Mouse (Mus musculus): Measurements from ENCODE around the gene Smg5. TPM values are rescaled to one million over a fixed set of nuclear protein-coding genes. Genes with fewer than 3 reads are reported as not detected.

Gene Smg5
- total and polyA plus RNA-seq, 2 experiments from 2014 or later, result 33.8 to 96.5 TPM

DNA sequence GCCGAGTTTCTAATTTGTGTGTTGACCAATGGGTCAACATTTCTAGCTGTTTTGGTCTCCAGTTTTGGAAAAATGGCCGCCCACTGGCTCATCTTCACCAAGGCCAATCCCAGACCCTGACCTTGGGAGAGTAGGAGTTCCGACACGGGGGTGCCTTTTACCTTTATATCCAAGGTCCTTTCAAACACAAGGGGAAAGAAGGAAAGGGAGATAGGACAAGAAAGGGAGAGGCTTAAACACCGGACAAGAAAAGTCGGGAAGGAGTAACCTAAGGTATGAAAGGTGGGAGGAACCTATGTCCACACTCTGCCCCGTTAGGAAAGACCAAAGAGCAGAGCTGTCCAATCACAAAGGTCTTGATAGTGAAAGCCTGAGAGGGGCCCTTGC lies 74.6 kb downstream of the Smg5 start:
- H3K9me3 ChIP-seq (ENCODE audit: low read length), result no peaks in the 10 kb centered on the region
- H3K9ac ChIP-seq, result 0 out of 2 replicates have a peak overlapping the region, but pooled peaks have one; percentile 73
- H3K27ac ChIP-seq (ENCODE audit: low read depth, low read length), result peak overlapping the region; percentile 90; the same call in 1 of the 2 replicates
- DNase-seq (no peak), ATAC-seq (no peak)
- H3K36me3 ChIP-seq (ENCODE audit: insufficient read depth), result peaks cover 42% of the 10 kb centered on the region
- WGBS, result 23% methylated on average over 7 of the region's 7 CpGs
- H3K4me3 ChIP-seq (ENCODE audit: low read depth, low read length), result peak overlapping the region; percentile 70
- H3K4me2 ChIP-seq (ENCODE audit: low read depth), result peak overlapping the region; percentile 63
- TF ChIP-seq CTCF (IDR thresholded peaks at IDR 0.05; ENCODE audit: low read depth), result no peak
- H3K4me1 ChIP-seq (ENCODE audit: insufficient read depth), result peaks cover 7% of the 10 kb centered on the region; the same call in 1 of the 2 replicates
- H3K27me3 ChIP-seq (ENCODE audit: insufficient read depth, low read length), result no peaks in the 10 kb centered on the region

- H3K4me1 ChIP-seq (ENCODE audit: insufficient read depth), result peaks cover 7% of the 10 kb centered on the region; the same call in 1 of the 2 replicates
These were observed 75.6 kb downstream of the Smg5 start for GRCm38 (mm10) chr3:88411681-88412080.

More at GRCm38 (mm10) chr3:88411681-88412080, 75.6 kb downstream of the Smg5 start:
- Histone ChIP-seq H3K9me3 (ENCODE audit: low read length) (no peaks in the 10 kb centered on the region), H3K4me2 (ENCODE audit: low read depth) (no peak overlapping the region), H3K27ac (ENCODE audit: low read depth, low read length) (no peak overlapping the region), H3K9ac (no peak overlapping the region), H3K36me3 (ENCODE audit: insufficient read depth) (peaks cover 53% of the 10 kb centered on the region), H3K4me3 (ENCODE audit: low read depth, low read length) (no peak overlapping the region), H3K27me3 (ENCODE audit: insufficient read depth, low read length) (no peaks in the 10 kb centered on the region)
- ATAC-seq (no peak), DNase-seq (no peak)
- TF ChIP-seq CTCF (IDR thresholded peaks at IDR 0.05; ENCODE audit: low read depth), result no peak
- WGBS, result 94% methylated on average over 4 of the region's 4 CpGs

Other genes with a start within 250 kb of the Smg5 start
- 45.0 and 53.0 TPM in 2 replicates for gene Mef2d, start 193.9 kb upstream of the Smg5 start, total RNA-seq (2014; rRNA removed)
- 30.9 and 34.0 TPM in 2 replicates for gene Mef2d, start 193.9 kb upstream of the Smg5 start, polyA plus RNA-seq (2015; fragmentation: Nextera tagmentation; extraction: Ambion mirVana)
- gene Rhbg, start 81.6 kb upstream of the Smg5 start, total RNA-seq (2014; rRNA removed), result 0.19 TPM in 1 of 2 replicates, not detected in the other
- gene Rhbg, start 81.6 kb upstream of the Smg5 start, polyA plus RNA-seq (2015; fragmentation: Nextera tagmentation; extraction: Ambion mirVana), result 0.21 and 0.25 TPM in 2 replicates
- gene Gm38392, start 49.0 kb upstream of the Smg5 start, total RNA-seq (2014; rRNA removed), result 0.69 TPM in 1 of 2 replicates, not detected in the other
- 0.16 TPM in 1 of 2 replicates, not detected in the other for gene Gm38392, start 49.0 kb upstream of the Smg5 start, polyA plus RNA-seq (2015; fragmentation: Nextera tagmentation; extraction: Ambion mirVana)
- 1.2 and 5.0 TPM in 2 replicates for gene Tsacc, start 39.3 kb upstream of the Smg5 start, total RNA-seq (2014; rRNA removed)
- 11.9 and 12.0 TPM in 2 replicates for gene Tsacc, start 39.3 kb upstream of the Smg5 start, polyA plus RNA-seq (2015; fragmentation: Nextera tagmentation; extraction: Ambion mirVana)
- 373 and 393 TPM in 2 replicates for gene Cct3, start 39.1 kb upstream of the Smg5 start, total RNA-seq (2014; rRNA removed)
- gene Cct3, start 39.1 kb upstream of the Smg5 start, polyA plus RNA-seq (2015; fragmentation: Nextera tagmentation; extraction: Ambion mirVana), result 440 and 452 TPM in 2 replicates
- 44.8 and 55.2 TPM in 2 replicates for gene Glmp, start 11.2 kb upstream of the Smg5 start, total RNA-seq (2014; rRNA removed)
- 118 and 125 TPM in 2 replicates for gene Glmp, start 11.2 kb upstream of the Smg5 start, polyA plus RNA-seq (2015; fragmentation: Nextera tagmentation; extraction: Ambion mirVana)
- 0.33 and 1.5 TPM in 2 replicates for gene Tmem79, start 112 bp upstream of the Smg5 start, total RNA-seq (2014; rRNA removed)
- 0.79 and 0.92 TPM in 2 replicates for gene Tmem79, start 112 bp upstream of the Smg5 start, polyA plus RNA-seq (2015; fragmentation: Nextera tagmentation; extraction: Ambion mirVana)
- gene Paqr6, start 28.3 kb downstream of the Smg5 start, total RNA-seq (2014; rRNA removed), result 1.3 and 3.3 TPM in 2 replicates
- gene Paqr6, start 28.3 kb downstream of the Smg5 start, polyA plus RNA-seq (2015; fragmentation: Nextera tagmentation; extraction: Ambion mirVana), result 2.7 and 3.0 TPM in 2 replicates
- not detected in 2 replicates for gene Bglap3, start 36.5 kb downstream of the Smg5 start, total RNA-seq (2014; rRNA removed)
- not detected in 2 replicates for gene Bglap3, start 36.5 kb downstream of the Smg5 start, polyA plus RNA-seq (2015; fragmentation: Nextera tagmentation; extraction: Ambion mirVana)
- 9.2 TPM in 1 of 2 replicates, not detected in the other for gene Bglap2, start 42.4 kb downstream of the Smg5 start, total RNA-seq (2014; rRNA removed)
- not detected in 2 replicates for gene Bglap2, start 42.4 kb downstream of the Smg5 start, polyA plus RNA-seq (2015; fragmentation: Nextera tagmentation; extraction: Ambion mirVana)
- 0.76 TPM in 1 of 2 replicates, not detected in the other for gene Bglap, start 48.2 kb downstream of the Smg5 start, total RNA-seq (2014; rRNA removed)
- gene Bglap, start 48.2 kb downstream of the Smg5 start, polyA plus RNA-seq (2015; fragmentation: Nextera tagmentation; extraction: Ambion mirVana), result not detected in 2 replicates
- 22.5 and 23.8 TPM in 2 replicates for gene Pmf1, start 74.1 kb downstream of the Smg5 start, total RNA-seq (2014; rRNA removed)
- gene Pmf1, start 74.1 kb downstream of the Smg5 start, polyA plus RNA-seq (2015; fragmentation: Nextera tagmentation; extraction: Ambion mirVana), result 27.4 and 30.5 TPM in 2 replicates
- gene Slc25a44, start 88.9 kb downstream of the Smg5 start, total RNA-seq (2014; rRNA removed), result 51.4 and 63.3 TPM in 2 replicates
- 35.6 and 36.9 TPM in 2 replicates for gene Slc25a44, start 88.9 kb downstream of the Smg5 start, polyA plus RNA-seq (2015; fragmentation: Nextera tagmentation; extraction: Ambion mirVana)
- 31.5 and 33.0 TPM in 2 replicates for gene Sema4a, start 124.9 kb downstream of the Smg5 start, total RNA-seq (2014; rRNA removed)
- gene Sema4a, start 124.9 kb downstream of the Smg5 start, polyA plus RNA-seq (2015; fragmentation: Nextera tagmentation; extraction: Ambion mirVana), result 19.1 and 25.8 TPM in 2 replicates
- 49.4 and 71.3 TPM in 2 replicates for gene Lmna, start 173.7 kb downstream of the Smg5 start, total RNA-seq (2014; rRNA removed)
- gene Lmna, start 173.7 kb downstream of the Smg5 start, polyA plus RNA-seq (2015; fragmentation: Nextera tagmentation; extraction: Ambion mirVana), result 51.4 and 52.9 TPM in 2 replicates
- gene Mex3a, start 196.1 kb downstream of the Smg5 start, total RNA-seq (2014; rRNA removed), result 64.5 and 71.9 TPM in 2 replicates
- 16.2 and 20.5 TPM in 2 replicates for gene Mex3a, start 196.1 kb downstream of the Smg5 start, polyA plus RNA-seq (2015; fragmentation: Nextera tagmentation; extraction: Ambion mirVana)
- gene Rab25, start 212.0 kb downstream of the Smg5 start, total RNA-seq (2014; rRNA removed), result not detected in 2 replicates
- 0.33 TPM in 1 of 2 replicates, not detected in the other for gene Rab25, start 212.0 kb downstream of the Smg5 start, polyA plus RNA-seq (2015; fragmentation: Nextera tagmentation; extraction: Ambion mirVana)
- gene Lamtor2, start 216.8 kb downstream of the Smg5 start, total RNA-seq (2014; rRNA removed), result 52.2 and 55.5 TPM in 2 replicates
- 186 and 202 TPM in 2 replicates for gene Lamtor2, start 216.8 kb downstream of the Smg5 start, polyA plus RNA-seq (2015; fragmentation: Nextera tagmentation; extraction: Ambion mirVana)
- 102 and 116 TPM in 2 replicates for gene Ubqln4, start 217.5 kb downstream of the Smg5 start, total RNA-seq (2014; rRNA removed)
- gene Ubqln4, start 217.5 kb downstream of the Smg5 start, polyA plus RNA-seq (2015; fragmentation: Nextera tagmentation; extraction: Ambion mirVana), result 29.3 and 30.8 TPM in 2 replicates
- 170 and 254 TPM in 2 replicates for gene Ssr2, start 239.6 kb downstream of the Smg5 start, total RNA-seq (2014; rRNA removed)
- 204 and 233 TPM in 2 replicates for gene Ssr2, start 239.6 kb downstream of the Smg5 start, polyA plus RNA-seq (2015; fragmentation: Nextera tagmentation; extraction: Ambion mirVana)

All from forebrain, postnatal 0 days (tissue).